Mouse (Mus musculus): ENCODE data around the gene Ccr6.

DNA sequence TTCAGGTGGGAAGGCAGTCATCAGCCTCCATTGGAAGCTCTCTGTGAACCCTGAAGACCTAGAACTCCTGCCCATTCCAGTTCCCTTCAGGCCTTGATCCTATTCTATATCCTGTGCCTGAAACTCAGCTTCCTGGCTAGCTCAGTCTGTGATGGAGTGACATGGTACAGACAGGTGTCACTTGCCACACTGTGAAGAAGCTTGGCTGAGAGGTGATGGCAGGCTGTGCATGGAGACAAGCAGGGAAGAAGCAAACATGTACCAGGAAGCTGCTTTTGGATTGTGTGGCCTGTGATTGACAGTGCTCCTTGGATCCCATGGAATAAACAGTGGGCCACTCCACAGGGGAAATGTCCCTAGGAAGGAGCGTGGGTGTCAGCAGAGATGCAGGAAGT, 35.9 kb upstream of the Ccr6 start:
- TF ChIP-seq POLR2A (IDR thresholded peaks at IDR 0.05; ENCODE audit: low read depth, low read length) (no peak), CTCF (IDR thresholded peaks at IDR 0.05; ENCODE audit: extremely low read depth, insufficient read depth, insufficient read length, insufficient replicate concordance) (no peak)

Data from spleen, adult 2 months (tissue).